Mouse (Mus musculus) Patski (cell line): ENCODE measurements around the gene Ankrd23. TPM values are rescaled to one million over a fixed set of nuclear protein-coding genes. Genes with fewer than 3 reads are reported as not detected.

Experiments used
- ATAC-seq: fragments of 100-300 bp; one replicate; pipeline ENCODE4 v1.8.0; 2021
- CTCF ChIA-PET: fragments of 350-600 bp; sonication (Branson Sonifier 250); formaldehyde crosslinking; loops from one replicate; lab custom pipeline; 2022; ENCODE audit warnings: inconsistent platforms; lab: Charles Lee
- POLR2A ChIA-PET: fragments of 350-600 bp; sonication (Branson Sonifier 250); formaldehyde crosslinking; loops from one replicate; lab custom pipeline; 2022; ENCODE audit warnings: antibody characterized with exemption, inconsistent platforms; lab: Charles Lee
- DNase-seq: peaks from one replicate; pipeline ENCODE4 v3.0.0-alpha.2; 2011; ENCODE audit warnings: low read depth, low spot score
- H3K27me3 ChIP-seq: fragments of 371-371 bp; one replicate; pipeline ENCODE4 v1.5.1; 2021
- CTCF ChIP-seq: fragments of 100-300 bp; IDR thresholded peaks from one replicate; pipeline ENCODE4 v1.5.1; 2021
- in situ Hi-C: fragments of 300-500 bp; cut with MboI; formaldehyde crosslinking; loops from 3 replicates; pipeline ENCODE4 v1.11.1; 2018; ENCODE audit warnings: low pct_unique_long_range_greater_than_20kb, mixed read lengths
- polyA plus RNA-seq: library from polyadenylated mRNA; unstranded; gene quantifications from one replicate; pipeline ENCODE4 v1.2.3, GENCODE M21; 2021

Ankrd23 gene
- polyA plus RNA-seq, 1 experiment from 2014 or later = 8.2 TPM

DNA sequence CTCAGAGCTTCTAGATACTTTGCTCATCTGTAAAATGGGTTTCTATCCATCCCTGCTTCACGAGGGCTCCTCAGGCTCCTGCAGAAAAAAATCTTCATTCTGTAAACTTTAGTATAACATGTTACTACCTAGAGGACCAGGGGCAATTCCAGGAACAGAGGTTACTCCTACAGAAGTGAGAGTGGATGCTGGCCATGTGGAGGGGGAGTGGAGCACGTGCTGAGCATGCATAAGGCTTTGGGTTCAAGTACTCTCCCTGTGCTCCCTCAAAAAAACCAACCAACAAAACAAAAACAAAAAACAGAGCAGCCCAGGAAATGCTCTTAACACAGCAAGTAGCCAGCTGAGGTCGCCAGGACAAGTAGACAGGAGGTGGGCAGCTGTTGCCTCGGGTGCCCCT, 26.9 kb upstream of the Ankrd23 start:
- CTCF ChIA-PET = interaction anchor here (1.2 kb wide), 1 partner anchor 9 kb away, joined by 3 read pairs; no protein-coding TSS in a partner anchor

DNA sequence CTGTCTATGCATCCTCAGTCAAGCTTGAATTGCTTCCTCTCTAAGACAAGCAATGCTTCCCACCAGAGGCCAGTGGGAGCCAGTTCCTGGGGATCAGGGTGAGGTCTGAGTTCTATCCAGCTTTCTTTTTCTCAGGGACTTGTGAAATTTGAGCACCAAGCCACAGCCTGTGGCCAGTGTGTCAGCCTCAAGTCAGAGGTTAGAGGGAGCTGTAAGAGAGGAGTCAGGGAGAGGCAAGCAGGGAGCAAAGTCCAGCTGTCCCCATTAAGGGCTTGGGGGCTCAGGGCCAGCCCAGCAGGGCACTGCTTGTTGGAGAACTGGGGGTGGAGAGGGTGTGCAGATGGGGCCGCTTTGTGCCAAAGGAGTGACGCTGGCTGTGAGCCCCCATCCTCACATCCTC, 26.5 kb upstream of the Ankrd23 start:
- no peak for TF ChIP-seq CTCF

More for the DNA sequence above, 26.9 kb upstream of the Ankrd23 start:
- in situ Hi-C loops = no loop called here
- no peak for TF ChIP-seq CTCF
- POLR2A ChIA-PET = no interaction called here
- H3K27me3 ChIP-seq = no peaks in the 10 kb centered on the region
- ATAC-seq = no peak
- no peak for DNase-seq

DNA sequence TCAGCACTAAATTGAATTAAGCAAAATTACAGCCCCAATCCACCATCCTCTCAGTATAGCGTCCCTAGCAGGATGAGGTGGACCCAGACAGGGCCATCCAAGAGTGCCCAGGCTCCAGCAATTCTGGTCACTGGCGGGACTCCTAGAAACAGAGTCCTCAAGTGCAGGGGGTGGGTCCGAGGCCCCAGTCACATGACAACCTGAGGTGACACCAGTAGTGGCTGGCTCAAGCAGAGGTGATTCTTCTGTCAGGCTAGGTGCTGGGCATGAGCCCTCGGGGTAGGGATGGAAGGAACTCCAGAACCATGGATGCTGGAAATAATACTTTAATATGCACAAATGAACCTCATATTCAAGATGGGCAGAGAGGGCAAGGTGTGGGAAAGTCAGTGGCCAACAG, 25.7 kb upstream of the Ankrd23 start:
- POLR2A ChIA-PET = no interaction called here
- no peak for TF ChIP-seq CTCF
- no peak for ATAC-seq
- CTCF ChIA-PET = no interaction called here
- no peak for DNase-seq
- no peaks in the 10 kb centered on the region for H3K27me3 ChIP-seq
- in situ Hi-C loops = no loop called here

More for the DNA sequence above, 26.5 kb upstream of the Ankrd23 start:
- in situ Hi-C loops = no loop called here
- DNase-seq (no peak), ATAC-seq (peak; percentile 16)
- H3K27me3 ChIP-seq = no peaks in the 10 kb centered on the region
- CTCF ChIA-PET = interaction anchor here (1.2 kb wide), 1 partner anchor 9 kb away, joined by 3 read pairs; no protein-coding TSS in a partner anchor
- POLR2A ChIA-PET = no interaction called here

GRCm38 (mm10) chr1:36560903-36561302, 24.2 kb upstream of the Ankrd23 start:
- CTCF ChIA-PET = no interaction called here
- POLR2A ChIA-PET = no interaction called here
- in situ Hi-C loops = no loop called here
- ATAC-seq = no peak
- TF ChIP-seq CTCF = no peak
- H3K27me3 ChIP-seq = no peaks in the 10 kb centered on the region
- DNase-seq = no peak

DNA sequence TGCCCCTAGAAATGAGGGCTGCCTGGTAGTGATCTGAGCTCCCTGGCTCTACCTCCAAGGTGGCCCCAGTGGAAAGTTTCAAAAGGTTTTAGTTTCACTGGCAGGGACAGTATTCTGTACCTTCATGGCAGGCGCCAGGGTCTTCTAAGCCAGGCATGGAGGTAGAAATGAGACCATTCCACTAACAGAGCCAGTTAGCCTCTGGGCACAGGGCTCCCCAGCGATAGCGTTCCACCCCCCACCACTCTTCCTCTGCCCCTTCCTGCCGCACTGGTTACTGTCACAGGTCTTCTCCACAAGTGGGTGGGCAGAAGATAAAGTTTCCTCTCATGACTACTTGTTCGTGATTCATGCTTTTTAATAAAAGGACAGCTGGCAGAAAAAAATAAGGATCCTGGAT, 23.2 kb upstream of the Ankrd23 start:
- no peak for TF ChIP-seq CTCF
- H3K27me3 ChIP-seq = no peaks in the 10 kb centered on the region
- ATAC-seq (no peak), DNase-seq (no peak)
- CTCF ChIA-PET = interaction anchor here (1.6 kb wide), 1 partner anchor 13 kb away, joined by 7 read pairs; the partner anchor contains the start of gene Ankrd39
- POLR2A ChIA-PET = no interaction called here
- in situ Hi-C loops = loop anchor here (5.0 kb wide), 2 partner anchors 72 to 132 kb away; partner anchors contain the start of gene Cox5b

DNA sequence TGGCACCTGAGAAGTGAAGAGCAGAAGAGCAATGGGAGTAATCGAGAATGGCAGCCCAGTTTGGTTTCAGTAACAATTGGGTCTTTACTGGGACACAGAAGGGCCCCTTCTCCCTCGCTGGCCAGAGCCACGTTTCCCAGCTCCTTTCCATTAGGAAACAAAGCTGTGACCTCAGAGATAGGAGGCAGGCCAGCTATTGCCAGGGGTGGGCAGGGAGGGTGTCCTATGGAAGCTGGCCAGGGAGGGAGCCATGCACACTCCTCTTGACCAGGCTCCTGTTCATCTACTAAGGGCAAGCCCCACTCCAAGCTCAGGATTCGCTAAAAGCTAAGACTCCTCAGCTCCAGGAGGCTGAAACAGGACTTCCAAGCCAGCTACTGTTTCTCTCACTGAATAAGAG, 22.6 kb upstream of the Ankrd23 start:
- POLR2A ChIA-PET = no interaction called here
- DNase-seq (no peak), ATAC-seq (no peak)
- CTCF ChIA-PET = interaction anchor here (1.6 to 1.7 kb wide), 2 partner anchors 12 to 125 kb away, joined by 5 to 7 read pairs; partner anchors contain the start of gene Ankrd39
- in situ Hi-C loops = loop anchor here (5.0 kb wide), 2 partner anchors 73 to 133 kb away; partner anchors contain the start of gene Cox5b
- no peak for TF ChIP-seq CTCF
- no peaks in the 10 kb centered on the region for H3K27me3 ChIP-seq

- ATAC-seq = peak; percentile 6
- no peaks in the 10 kb centered on the region for H3K27me3 ChIP-seq
- DNase-seq = no peak
- in situ Hi-C loops = loop anchor here (5.0 kb wide), 2 partner anchors 74 to 134 kb away; partner anchors contain the start of gene Cox5b
- TF ChIP-seq CTCF = no peak
- CTCF ChIA-PET = interaction anchor here (0.6 to 2.5 kb wide), 9 partner anchors 10 to 391 kb away, joined by 3 to 13 read pairs (median 5); partner anchors contain the start of gene Ankrd39
- POLR2A ChIA-PET = interaction anchor here (1.1 to 1.8 kb wide), 5 partner anchors 11 to 139 kb away, joined by 3 to 5 read pairs (median 5); partner anchors contain the start of gene Ankrd39
Measured at GRCm38 (mm10) chr1:36558031-36558993, 21.6 kb upstream of the Ankrd23 start, which contains the start of gene Sema4c. Gene Sema4c (minus strand): TSS chr1:36558349.

DNA sequence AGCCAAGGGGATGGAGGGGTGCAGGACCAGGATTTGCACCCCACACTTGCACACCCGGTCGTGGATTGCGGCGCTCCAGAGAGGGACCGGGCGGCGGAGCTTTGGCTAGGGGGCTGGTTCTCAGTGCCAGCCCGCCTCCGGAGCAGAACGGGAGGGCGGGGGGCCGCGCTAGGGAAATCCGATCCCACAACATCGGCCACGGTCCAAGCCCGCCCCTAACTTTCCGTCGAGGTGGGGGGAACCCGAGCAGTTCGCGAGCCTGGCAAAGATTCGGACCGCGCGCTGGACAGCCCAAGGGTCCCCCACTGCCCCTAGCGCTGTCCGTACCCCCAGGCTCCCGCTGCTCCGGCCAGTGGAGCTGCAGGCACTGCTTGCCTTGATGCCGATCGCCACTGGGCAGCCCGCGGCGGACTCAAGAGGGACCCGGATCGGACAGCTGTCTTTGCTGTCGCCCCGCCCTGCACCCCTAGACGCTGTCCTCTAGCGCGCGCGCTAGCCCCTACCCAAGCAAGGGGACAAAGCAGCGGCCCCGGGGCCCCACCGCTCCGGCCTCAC, 20.9 kb upstream of the Ankrd23 start:
- no peak for DNase-seq
- in situ Hi-C loops = loop anchor here (5.0 kb wide), 2 partner anchors 75 to 135 kb away; partner anchors contain the start of gene Cox5b
- CTCF ChIA-PET = interaction anchor here (0.6 to 2.5 kb wide), 8 partner anchors 10 to 392 kb away, joined by 3 to 13 read pairs (median 3); partner anchors contain the start of gene Ankrd39
- peak; percentile 38 for ATAC-seq
- POLR2A ChIA-PET = interaction anchor here (1.1 to 1.8 kb wide), 8 partner anchors 10 to 151 kb away, joined by 3 to 5 read pairs (median 4); partner anchors contain the start of gene Ankrd39
- TF ChIP-seq CTCF = no peak
- no peaks in the 10 kb centered on the region for H3K27me3 ChIP-seq

DNA sequence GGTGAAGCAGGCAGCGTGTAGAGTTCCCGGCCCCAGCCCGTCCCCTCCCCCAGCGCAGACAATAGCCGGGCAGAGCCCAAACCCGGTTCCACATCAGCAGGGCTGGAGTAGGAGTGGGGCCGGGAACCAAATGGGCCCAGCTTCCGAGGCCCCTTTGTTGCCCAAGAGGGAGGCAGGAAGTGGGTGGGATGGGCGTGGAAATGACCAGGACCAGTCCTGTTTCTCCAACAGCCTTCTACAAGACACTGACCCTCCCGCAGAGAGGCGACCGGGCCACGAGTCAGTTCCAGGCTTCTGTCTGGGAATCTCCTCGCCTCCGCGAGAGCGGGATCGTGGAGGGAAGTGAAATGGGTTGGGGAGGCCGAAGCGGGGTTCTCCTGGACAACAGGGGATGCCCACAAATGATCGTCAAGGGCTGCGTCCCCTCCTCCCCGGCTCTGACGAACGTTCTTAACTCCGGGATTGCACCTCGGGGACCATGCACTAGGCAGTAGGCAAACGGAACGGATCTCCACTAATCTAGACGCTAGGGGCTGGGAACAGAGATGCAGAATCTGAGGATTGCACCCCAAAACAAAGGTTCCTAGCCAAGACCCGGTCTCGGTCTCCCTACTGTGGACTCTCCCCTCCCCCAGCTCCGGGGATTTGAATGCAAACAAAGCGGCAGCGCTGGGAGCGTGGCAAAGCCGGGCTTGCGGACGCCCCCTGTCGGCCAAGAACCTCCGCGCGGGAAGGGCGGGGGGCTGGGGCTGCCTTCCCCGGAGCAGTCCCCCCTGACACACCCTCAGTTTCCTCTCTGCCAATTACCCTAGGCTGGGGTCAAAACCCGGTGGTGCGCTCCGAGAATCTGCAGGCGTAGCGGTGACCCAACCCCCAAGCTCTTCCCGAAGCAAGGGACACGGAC, 20.1 kb upstream of the Ankrd23 start:
- DNase-seq (peak; percentile 63), ATAC-seq (peak; percentile 57)
- in situ Hi-C loops = loop anchor here (5.0 kb wide), 2 partner anchors 75 to 135 kb away; partner anchors contain the start of gene Cox5b
- TF ChIP-seq CTCF = no peak
- H3K27me3 ChIP-seq = no peaks in the 10 kb centered on the region
- POLR2A ChIA-PET = interaction anchor here (0.7 to 2.3 kb wide), 8 partner anchors 9 to 152 kb away, joined by 3 to 5 read pairs (median 4); partner anchors contain the start of gene Ankrd39
- CTCF ChIA-PET = interaction anchor here (0.9 to 2.5 kb wide), 9 partner anchors 10 to 142 kb away, joined by 3 to 13 read pairs (median 3); partner anchors contain the start of gene Ankrd39
